Comparison of ENCODE assay signal across 30 mouse cellular contexts in genomic region chr19:30948202-30948601, GRCm38 (mm10).
DNase-seq lines count a peak whose midpoint lies in the region; ATAC-seq lines count a peak whose summit lies in the region.
"Had no signal": no experiment of that assay in that cellular context is flagged by ENCODE, and none has a peak within 500 bp of the region (broad histone marks: within the 10 kb centered on the region; RNA-seq: fewer than 3 reads in every experiment).

No protein-coding gene starts in this region.

- H3K4me3 ChIP-seq in kidney, embryonic 15.5 days (replicated peaks): no peak overlapping the region
- H3K4me3 ChIP-seq in limb, embryonic 12.5 days (replicated peaks): no peak overlapping the region
- no peak overlapping the region for H3K4me3 ChIP-seq in limb, embryonic 10.5 days
- H3K4me3 ChIP-seq: embryonic facial prominence, embryonic 10.5 days; embryonic facial prominence, embryonic 13.5 days; erythroblast, embryonic 14.5 days; forebrain, embryonic 12.5 days; forebrain, embryonic 15.5 days; heart, adult 2 months; heart, embryonic 10.5 days; heart, embryonic 13.5 days; hindbrain, embryonic 12.5 days; hindbrain, embryonic 15.5 days had no signal

- ATAC-seq in kidney, embryonic 15.5 days (replicated peaks; ENCODE audit: low FRiP score): peak; percentile 54; the same call in 1 of the 2 replicates
- no peak for ATAC-seq in limb, embryonic 12.5 days (ENCODE audit: insufficient number of reproducible peaks, insufficient read depth, low FRiP score, low TSS enrichment, low read depth)
- ATAC-seq: forebrain, embryonic 15.5 days; Patski had no signal

- H3K4me1 ChIP-seq in kidney, embryonic 15.5 days: no peaks in the 10 kb centered on the region
- H3K4me1 ChIP-seq in limb, embryonic 12.5 days (replicated peaks): 0 out of 2 replicates have a peak, but pooled peaks cover 3% of the 10 kb centered on the region
- peaks cover 10% of the 10 kb centered on the region; the same call in 1 of the 2 replicates for H3K4me1 ChIP-seq in limb, embryonic 10.5 days
- H3K4me1 ChIP-seq: embryonic facial prominence, embryonic 13.5 days; forebrain, embryonic 12.5 days; forebrain, embryonic 15.5 days; heart, embryonic 10.5 days; heart, embryonic 13.5 days; hindbrain, embryonic 12.5 days; hindbrain, embryonic 15.5 days had no signal

- DNase-seq in kidney, adult 9 months: no peak
- no peak for DNase-seq in limb, embryonic 10.5 days (ENCODE audit: low spot score)
- peak; percentile 10 for DNase-seq in embryo, embryonic 9.5 days (ENCODE audit: extremely low spot score)
- DNase-seq in adrenal gland, adult 8-10 months: no peak
- no peak for DNase-seq in left cerebral cortex, postnatal 25 days (ENCODE audit: low spot score in 2 of 2)
- DNase-seq: adrenal gland, postnatal 14 days; B cell, adult 2 months; cerebellum, adult 11 months; cerebellum, adult 2 months; cerebellum, adult 9-11 months; cerebellum, postnatal 25 days; gastrocnemius, postnatal 10 days; gastrocnemius, postnatal 36 days; heart, adult 2 months; heart, postnatal 14 days; heart, postnatal 4 days had no signal

- H3K4me2 ChIP-seq in kidney, embryonic 15.5 days: no peak overlapping the region
- H3K4me2 ChIP-seq in limb, embryonic 12.5 days: no peak overlapping the region
- H3K4me2 ChIP-seq: embryonic facial prominence, embryonic 13.5 days; forebrain, embryonic 12.5 days; forebrain, embryonic 15.5 days; heart, embryonic 13.5 days; hindbrain, embryonic 12.5 days; hindbrain, embryonic 15.5 days had no signal

- H3K9me3 ChIP-seq in kidney, embryonic 15.5 days (replicated peaks): no peaks in the 10 kb centered on the region
- no peaks in the 10 kb centered on the region for H3K9me3 ChIP-seq in limb, embryonic 12.5 days
- no peaks in the 10 kb centered on the region for H3K9me3 ChIP-seq in limb, embryonic 10.5 days (replicated peaks)
- H3K9me3 ChIP-seq: embryonic facial prominence, embryonic 10.5 days; embryonic facial prominence, embryonic 13.5 days; forebrain, embryonic 12.5 days; forebrain, embryonic 15.5 days; G1E; heart, embryonic 10.5 days; heart, embryonic 13.5 days; hindbrain, embryonic 12.5 days; hindbrain, embryonic 15.5 days had no signal

- no peaks in the 10 kb centered on the region for H3K27me3 ChIP-seq in kidney, embryonic 15.5 days
- H3K27me3 ChIP-seq in limb, embryonic 12.5 days: no peaks in the 10 kb centered on the region
- H3K27me3 ChIP-seq in limb, embryonic 10.5 days (ENCODE audit: low read depth, poor library complexity, severe bottlenecking): no peaks in the 10 kb centered on the region
- H3K27me3 ChIP-seq: CH12.LX; embryonic facial prominence, embryonic 13.5 days; forebrain, embryonic 12.5 days; forebrain, embryonic 15.5 days; heart, embryonic 13.5 days; hindbrain, embryonic 12.5 days; hindbrain, embryonic 15.5 days had no signal

- H3K9ac ChIP-seq in kidney, embryonic 15.5 days: no peak overlapping the region
- H3K9ac ChIP-seq in limb, embryonic 12.5 days (replicated peaks): no peak overlapping the region
- H3K9ac ChIP-seq: embryonic facial prominence, embryonic 13.5 days; forebrain, embryonic 12.5 days; forebrain, embryonic 15.5 days; heart, embryonic 13.5 days; hindbrain, embryonic 12.5 days; hindbrain, embryonic 15.5 days had no signal

- no peaks in the 10 kb centered on the region for H3K36me3 ChIP-seq in kidney, embryonic 15.5 days
- no peaks in the 10 kb centered on the region for H3K36me3 ChIP-seq in limb, embryonic 12.5 days
- H3K36me3 ChIP-seq in limb, embryonic 10.5 days: no peaks in the 10 kb centered on the region
- H3K36me3 ChIP-seq: embryonic facial prominence, embryonic 10.5 days; embryonic facial prominence, embryonic 13.5 days; forebrain, embryonic 12.5 days; forebrain, embryonic 15.5 days; G1E; heart, embryonic 10.5 days; heart, embryonic 13.5 days; hindbrain, embryonic 12.5 days; hindbrain, embryonic 15.5 days had no signal

- no peak overlapping the region for H3K27ac ChIP-seq in kidney, embryonic 15.5 days
- H3K27ac ChIP-seq in limb, embryonic 12.5 days: peak overlapping the region; percentile 45; the same call in 1 of the 2 replicates
- no peak overlapping the region for H3K27ac ChIP-seq in limb, embryonic 10.5 days
- H3K27ac ChIP-seq: embryonic facial prominence, embryonic 10.5 days; embryonic facial prominence, embryonic 13.5 days; forebrain, embryonic 12.5 days; forebrain, embryonic 15.5 days; heart, adult 2 months; heart, embryonic 10.5 days; heart, embryonic 13.5 days; hindbrain, embryonic 12.5 days; hindbrain, embryonic 15.5 days had no signal

- WGBS in kidney, embryonic 15.5 days: 62% methylated on average over 1 of the region's 1 CpGs
- WGBS in limb, embryonic 12.5 days: 86% methylated on average over 1 of the region's 1 CpGs
- WGBS in limb, embryonic 10.5 days: 85% methylated on average over 1 of the region's 1 CpGs

- intact Hi-C loops in left cerebral cortex, postnatal 25 days (cut with DNase I): no loop called here
